Mouse (Mus musculus): ENCODE measurements around the gene Gm21969. TPM values are rescaled to one million over a fixed set of nuclear protein-coding genes. Genes with fewer than 3 reads are reported as not detected.

The Gm21969 gene
- total RNA-seq, 2 experiments from 2014 or later: not detected

- DNase-seq (ENCODE audit: low spot score in 2 of 2): no peak
Observed at GRCm38 (mm10) chr4:139584704-139585103, 18.3 kb upstream of the Gm21969 start.

GRCm38 (mm10) chr4:139585713-139586112, 17.3 kb upstream of the Gm21969 start:
- DNase-seq (ENCODE audit: low spot score in 2 of 2): no peak

GRCm38 (mm10) chr4:139587370-139587769, 15.6 kb upstream of the Gm21969 start:
- no peak for DNase-seq (ENCODE audit: low spot score in 2 of 2)

- DNase-seq (ENCODE audit: low spot score in 2 of 2): no peak
Observed at GRCm38 (mm10) chr4:139587773-139588172, 15.2 kb upstream of the Gm21969 start.

GRCm38 (mm10) chr4:139589351-139590027, 13.5 kb upstream of the Gm21969 start:
- no peak for DNase-seq (ENCODE audit: low spot score in 2 of 2)

- no peak for DNase-seq (ENCODE audit: low spot score in 2 of 2)
Observed at GRCm38 (mm10) chr4:139590446-139590845, 12.5 kb upstream of the Gm21969 start.

- DNase-seq (ENCODE audit: low spot score in 2 of 2): no peak
Observed at GRCm38 (mm10) chr4:139592895-139593294, 10.1 kb upstream of the Gm21969 start.

- no peak for DNase-seq (ENCODE audit: low spot score in 2 of 2)
Observed at GRCm38 (mm10) chr4:139593383-139593782, 9.6 kb upstream of the Gm21969 start.

GRCm38 (mm10) chr4:139594062-139594461, 8.9 kb upstream of the Gm21969 start:
- DNase-seq (ENCODE audit: low spot score in 2 of 2): no peak

- no peak for DNase-seq (ENCODE audit: low spot score in 2 of 2)
Observed at GRCm38 (mm10) chr4:139596715-139597114, 6.3 kb upstream of the Gm21969 start.

- DNase-seq (ENCODE audit: low spot score in 2 of 2): no peak
Observed at GRCm38 (mm10) chr4:139597286-139598284, 5.4 kb upstream of the Gm21969 start.

GRCm38 (mm10) chr4:139598356-139598755, 4.6 kb upstream of the Gm21969 start:
- DNase-seq (ENCODE audit: low spot score in 2 of 2): no peak

GRCm38 (mm10) chr4:139598950-139599518, 4.0 kb upstream of the Gm21969 start:
- DNase-seq (ENCODE audit: low spot score in 2 of 2): peak; percentile 50 to 80

GRCm38 (mm10) chr4:139601519-139602356, 1.2 kb upstream of the Gm21969 start:
- no peak for DNase-seq (ENCODE audit: low spot score in 2 of 2)

- DNase-seq (ENCODE audit: low spot score in 2 of 2): no peak
Observed at GRCm38 (mm10) chr4:139605216-139605615, 2.2 kb downstream of the Gm21969 start.

GRCm38 (mm10) chr4:139606732-139607131, 3.7 kb downstream of the Gm21969 start:
- DNase-seq (ENCODE audit: low spot score in 2 of 2): no peak

- no peak for DNase-seq (ENCODE audit: low spot score in 2 of 2)
Observed at GRCm38 (mm10) chr4:139608975-139609374, 6.0 kb downstream of the Gm21969 start.

GRCm38 (mm10) chr4:139610954-139611353, 8.0 kb downstream of the Gm21969 start:
- no peak for DNase-seq (ENCODE audit: low spot score in 2 of 2)

- peak; percentile 60 to 78 for DNase-seq (ENCODE audit: low spot score in 2 of 2)
Observed at GRCm38 (mm10) chr4:139611542-139611953, 8.6 kb downstream of the Gm21969 start.

- no peak for DNase-seq (ENCODE audit: low spot score in 2 of 2)
Observed at GRCm38 (mm10) chr4:139614524-139615260, 11.7 kb downstream of the Gm21969 start.

All from adrenal gland, postnatal 4 days (tissue).